Mouse (Mus musculus) heart, adult 2 months (tissue): ENCODE data around the gene Pum2.

Experiments used
- CTCF ChIP-seq: fragments of 200-600 bp; IDR thresholded peaks from 2 replicates; pipeline ENCODE4 v1.8.1; 2022; ENCODE audit warnings: antibody characterized with exemption, mild to moderate bottlenecking, moderate library complexity
- POLR2A ChIP-seq: fragments of 200-500 bp; IDR thresholded peaks from 2 replicates; pipeline ENCODE4 v1.6.1; 2011; ENCODE audit warnings: mild to moderate bottlenecking, low read depth, low read length, control low read depth; ENCODE audit not compliant: insufficient read depth

DNA sequence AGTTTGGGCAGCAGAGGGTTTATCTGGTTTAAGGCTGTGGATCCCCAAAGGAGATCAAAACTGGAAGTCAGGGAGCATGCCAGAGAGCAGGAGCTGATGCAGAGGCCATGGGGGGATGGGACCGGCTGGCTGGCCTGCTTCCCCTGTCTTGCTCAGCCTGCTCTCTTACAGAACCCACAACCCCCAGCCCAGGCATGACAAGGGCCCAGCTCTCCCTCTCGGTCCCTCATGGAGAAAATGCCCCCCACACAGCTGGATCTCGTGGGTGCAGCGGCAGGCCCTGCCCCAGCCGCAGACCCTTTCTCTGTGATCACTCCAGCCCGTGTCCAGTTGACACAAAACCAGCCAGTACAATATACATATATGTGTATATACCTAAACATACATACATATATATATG is 44.4 kb upstream of the Pum2 start:
- TF ChIP-seq POLR2A (no peak), CTCF (no peak)
